Mouse (Mus musculus) 3T3-L1 (cell line): ENCODE measurements around the gene Zbtb44.

Experiments
- DNase-seq: peaks from one replicate; pipeline ENCODE4 v3.0.0-alpha.2; 2015; ENCODE audit warnings: low read depth, low spot score

The Zbtb44 gene

DNA sequence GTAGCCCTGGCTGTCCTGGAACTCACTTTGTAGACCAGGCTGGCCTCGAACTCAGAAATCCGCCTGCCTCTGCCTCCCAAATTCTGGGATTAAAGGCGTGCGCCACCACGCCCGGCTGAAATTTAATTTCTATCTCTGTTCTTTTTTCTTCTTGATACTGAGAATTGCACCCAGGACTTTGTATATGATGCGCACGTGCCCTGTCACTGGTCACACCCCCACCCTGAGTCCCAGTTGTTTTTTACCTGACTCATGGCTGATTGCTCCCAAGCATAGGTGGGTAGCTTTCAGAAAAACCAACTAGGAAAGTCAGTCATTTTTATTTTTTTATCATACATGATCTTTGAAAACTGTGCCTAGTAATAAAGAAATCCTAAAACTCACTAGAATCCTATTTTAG, 40.3 kb downstream of the Zbtb44 start:
- no peak for DNase-seq

DNA sequence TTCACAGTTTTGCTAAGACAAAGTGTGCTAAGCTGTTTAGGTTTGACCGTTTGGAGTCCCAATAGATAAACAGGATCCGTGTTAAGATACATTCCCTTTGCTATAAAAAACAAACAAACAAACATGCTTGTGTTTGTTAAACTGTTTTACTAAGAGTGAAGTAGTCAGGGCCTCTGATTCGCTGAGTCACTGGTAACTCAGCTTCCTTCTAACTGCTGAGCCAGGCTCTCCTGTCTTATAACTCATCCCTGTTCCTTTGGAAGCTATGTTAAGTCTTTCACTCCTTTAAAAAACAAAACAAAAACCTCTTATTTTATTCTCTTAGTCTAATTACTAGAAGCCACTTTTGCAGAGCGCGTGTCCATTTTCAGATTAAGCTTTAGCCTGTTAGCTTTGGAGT, 41.8 kb downstream of the Zbtb44 start:
- DNase-seq, result no peak

DNA sequence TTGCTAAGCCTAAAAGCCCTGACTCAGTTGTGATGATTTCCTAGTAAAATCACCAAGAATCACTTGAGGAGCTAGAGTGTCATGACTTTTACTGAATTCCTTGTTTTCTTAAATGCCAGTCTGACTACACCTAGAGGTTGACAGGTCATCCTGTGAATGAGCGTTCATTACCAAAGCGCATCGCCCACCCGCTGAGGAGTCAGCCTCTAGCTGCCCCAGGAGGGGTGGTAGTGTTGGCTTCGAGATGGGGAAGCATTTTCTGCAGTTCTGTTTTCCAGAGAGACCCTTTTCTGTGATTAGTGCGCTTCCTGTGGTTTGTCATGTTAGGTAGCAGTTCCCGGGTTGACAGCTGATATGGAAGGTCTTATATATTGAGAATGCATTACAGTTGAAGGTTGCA, 43.4 kb downstream of the Zbtb44 start:
- DNase-seq, result no peak

DNA sequence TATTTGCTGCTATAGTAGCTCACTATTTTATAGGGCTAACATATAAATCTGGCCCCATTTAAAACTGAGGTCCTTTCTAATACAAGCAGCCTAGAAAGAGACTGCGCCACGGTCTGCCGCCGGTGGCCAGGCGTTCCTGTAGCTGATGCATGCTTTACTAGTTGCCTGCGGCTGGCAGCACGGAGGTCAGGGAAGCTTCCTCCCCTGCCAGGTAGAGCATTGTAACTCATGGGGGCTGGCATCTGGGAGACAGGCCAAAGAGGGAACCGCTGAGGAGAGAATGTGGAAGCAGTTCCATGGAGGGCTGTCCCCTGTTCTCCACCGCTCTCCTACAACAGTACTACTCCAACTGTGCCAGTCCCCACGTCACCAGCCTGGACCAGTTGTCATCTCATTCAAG, 44.4 kb downstream of the Zbtb44 start:
- DNase-seq, result no peak

DNA sequence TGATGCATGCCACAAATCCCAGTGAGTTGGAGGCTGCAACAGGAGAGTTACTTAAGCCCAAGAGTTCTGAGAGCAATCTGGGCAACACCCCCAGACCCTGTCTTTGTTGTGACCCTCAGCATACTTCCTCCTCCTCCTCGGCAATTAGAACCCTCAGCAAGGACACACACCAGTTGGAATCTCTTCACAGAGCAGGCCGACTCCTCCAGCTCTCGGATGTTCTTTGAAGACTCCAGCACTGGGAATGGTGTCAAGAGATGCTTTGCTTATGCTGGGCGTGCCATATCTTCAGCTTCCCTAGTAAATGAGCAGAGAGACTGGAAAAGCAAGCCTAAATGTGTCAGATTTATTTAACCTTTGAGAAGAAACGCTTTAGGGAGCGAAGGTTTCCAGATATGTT, 50.3 kb downstream of the Zbtb44 start:
- DNase-seq, result no peak

DNA sequence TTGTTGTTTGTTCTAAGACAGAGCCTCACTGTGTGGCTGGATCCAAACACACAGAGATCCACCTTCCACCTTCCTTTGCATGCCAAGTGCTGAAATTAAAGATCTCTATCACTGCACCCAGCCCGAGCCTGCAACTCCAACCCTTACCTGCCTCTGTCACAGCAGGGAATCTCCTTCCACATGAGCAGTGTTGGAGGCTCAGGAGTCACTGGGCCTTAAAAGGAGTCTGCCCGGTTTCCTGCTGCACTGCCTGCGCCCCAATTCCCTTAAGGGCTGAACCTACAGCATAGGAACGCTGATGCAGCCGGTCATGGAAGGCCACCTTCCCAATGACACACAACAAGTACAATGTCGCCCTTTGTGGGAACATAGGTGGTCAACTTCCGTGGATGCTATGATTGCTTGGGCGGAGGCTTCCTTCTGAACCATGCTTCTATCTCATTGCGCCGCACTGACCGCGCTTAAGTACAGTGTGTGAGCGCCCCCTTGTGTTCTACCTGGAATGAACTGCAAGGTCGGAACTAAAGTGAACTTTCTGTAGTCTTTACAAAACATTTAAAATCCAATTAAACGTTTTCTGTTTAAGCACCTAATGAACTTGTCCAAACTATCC, 51.7 kb downstream of the Zbtb44 start:
- DNase-seq, result peak; percentile 76

- peak; percentile 10 for DNase-seq
Observed at GRCm38 (mm10) chr9:31082771-31083170, 52.3 kb downstream of the Zbtb44 start.

GRCm38 (mm10) chr9:31085556-31085955, 55.1 kb downstream of the Zbtb44 start:
- DNase-seq, result no peak

DNA sequence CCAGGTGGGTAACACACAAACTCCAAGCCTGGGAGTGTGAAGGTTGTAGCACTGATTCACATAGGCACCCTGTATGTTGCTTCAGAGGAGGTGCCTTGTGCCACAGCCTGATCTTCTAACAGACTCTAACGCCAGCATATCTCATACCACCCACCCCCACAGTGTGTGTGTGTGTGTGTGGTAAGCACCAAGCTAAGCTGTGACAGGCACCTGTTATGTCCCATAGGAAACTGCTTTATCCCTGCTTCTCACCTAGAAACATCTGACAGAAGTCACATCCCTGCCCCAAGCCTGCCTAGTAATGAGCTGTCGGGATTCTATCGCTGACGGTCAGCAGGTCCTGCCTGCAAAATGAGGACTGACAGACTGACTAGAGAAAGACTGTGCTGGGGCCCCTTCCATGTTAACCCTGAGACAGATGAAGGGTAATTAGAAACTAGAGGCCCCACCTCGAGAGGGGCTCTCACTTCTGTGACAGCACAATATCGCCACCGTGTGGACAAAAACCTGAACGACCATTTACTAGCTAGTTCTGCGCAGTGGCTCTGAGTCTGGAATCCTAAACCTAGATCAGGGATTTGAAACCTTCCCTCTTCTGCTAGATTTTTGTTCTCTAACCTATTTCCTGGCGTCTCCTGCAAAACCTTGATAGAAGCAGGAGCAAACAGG, 55.8 kb downstream of the Zbtb44 start:
- DNase-seq, result peak; percentile 72

DNA sequence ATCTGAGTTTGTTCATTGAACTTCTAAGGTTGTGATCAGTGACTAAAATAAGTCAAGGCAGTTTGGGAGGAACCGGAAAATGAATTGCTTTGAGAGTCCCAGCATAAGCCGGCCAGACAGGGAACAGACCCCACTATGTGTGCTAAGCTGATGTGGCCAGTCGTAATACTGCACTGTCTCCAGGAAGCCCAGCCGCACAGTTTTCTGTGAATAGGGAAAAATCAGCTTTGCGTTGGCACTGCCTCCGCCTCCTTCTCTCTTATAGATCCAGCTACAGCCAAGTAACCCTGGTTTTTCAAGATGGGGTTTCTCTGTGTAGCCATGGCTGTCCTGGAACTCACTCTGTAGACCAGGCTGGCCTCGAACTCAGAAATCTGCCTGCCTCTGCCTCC, 56.3 kb downstream of the Zbtb44 start:
- no peak for DNase-seq

DNA sequence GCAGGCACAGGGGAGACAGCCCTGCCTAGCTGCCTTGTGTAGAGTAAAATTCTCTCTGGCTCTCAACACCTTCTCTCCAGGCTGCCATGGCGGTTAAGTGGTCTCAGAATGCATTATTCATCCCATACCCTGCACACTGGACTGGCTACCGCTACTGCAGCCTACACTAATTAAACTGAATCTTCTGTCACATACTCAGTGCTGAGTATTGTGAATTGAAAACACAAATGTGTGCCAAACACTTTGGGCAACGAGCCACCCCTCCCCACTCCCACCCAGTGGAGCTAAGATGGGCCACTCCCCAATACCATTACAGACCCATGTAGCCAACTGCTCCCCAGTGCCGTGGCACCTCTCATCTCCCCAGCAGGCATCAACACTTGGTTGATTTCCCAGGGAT, 57.0 kb downstream of the Zbtb44 start:
- DNase-seq, result no peak

DNA sequence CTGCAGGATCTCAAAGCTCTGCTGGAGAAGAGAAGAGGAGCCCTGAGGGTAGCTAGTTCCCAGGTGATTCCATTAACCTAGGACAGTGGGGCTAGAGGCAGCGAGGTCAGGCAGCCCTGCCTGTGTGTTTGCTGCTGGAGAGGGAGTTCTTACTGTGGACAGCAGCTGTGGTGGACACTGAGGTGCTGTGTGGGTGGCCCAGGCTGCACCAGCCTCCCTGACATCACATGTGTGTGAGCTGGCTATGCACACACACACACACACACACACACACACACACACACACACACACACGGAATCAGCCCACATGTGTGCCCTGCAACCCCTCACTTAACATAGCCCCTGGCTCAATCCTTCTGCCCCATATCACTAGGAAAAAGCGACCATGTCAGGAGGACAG, 57.7 kb downstream of the Zbtb44 start:
- no peak for DNase-seq

DNA sequence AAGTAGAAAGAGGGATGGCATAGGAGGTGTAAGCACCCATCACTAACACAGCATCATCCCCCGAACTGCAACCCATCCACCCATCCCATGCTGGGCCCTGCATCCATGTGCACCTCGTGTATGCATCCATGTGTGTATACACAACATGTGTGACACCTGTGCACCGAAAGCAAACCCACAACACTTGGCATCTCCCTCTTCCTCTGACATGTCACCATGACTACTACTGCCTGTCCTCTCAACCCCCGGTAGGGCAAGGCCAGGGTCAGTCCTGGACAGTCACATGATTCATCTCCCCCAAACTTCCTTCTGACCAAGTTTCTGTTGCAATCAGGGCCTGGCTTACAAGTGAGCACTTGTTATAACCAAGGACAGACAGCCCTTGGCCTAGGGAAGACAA, 58.4 kb downstream of the Zbtb44 start:
- DNase-seq, result no peak

DNA sequence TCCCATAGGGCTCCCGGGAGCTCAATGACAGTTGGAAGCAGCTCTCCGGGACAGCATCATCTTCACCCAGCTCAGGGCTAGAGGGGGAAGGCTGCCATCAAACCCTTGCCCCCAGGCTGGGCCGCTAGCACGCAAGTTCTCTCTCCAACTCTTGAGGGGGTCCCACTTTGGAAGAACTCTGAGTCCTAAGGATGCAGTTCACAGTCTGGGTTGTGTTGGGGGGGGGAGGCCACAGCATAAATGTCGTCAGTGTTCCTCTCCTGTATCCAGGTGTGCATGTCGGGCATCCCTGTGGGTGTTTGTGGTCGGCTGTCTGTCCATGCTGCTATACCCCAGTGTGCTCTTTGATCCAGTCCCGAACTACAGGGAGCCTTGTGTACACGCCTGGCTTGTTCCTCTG, 59.1 kb downstream of the Zbtb44 start:
- no peak for DNase-seq

DNA sequence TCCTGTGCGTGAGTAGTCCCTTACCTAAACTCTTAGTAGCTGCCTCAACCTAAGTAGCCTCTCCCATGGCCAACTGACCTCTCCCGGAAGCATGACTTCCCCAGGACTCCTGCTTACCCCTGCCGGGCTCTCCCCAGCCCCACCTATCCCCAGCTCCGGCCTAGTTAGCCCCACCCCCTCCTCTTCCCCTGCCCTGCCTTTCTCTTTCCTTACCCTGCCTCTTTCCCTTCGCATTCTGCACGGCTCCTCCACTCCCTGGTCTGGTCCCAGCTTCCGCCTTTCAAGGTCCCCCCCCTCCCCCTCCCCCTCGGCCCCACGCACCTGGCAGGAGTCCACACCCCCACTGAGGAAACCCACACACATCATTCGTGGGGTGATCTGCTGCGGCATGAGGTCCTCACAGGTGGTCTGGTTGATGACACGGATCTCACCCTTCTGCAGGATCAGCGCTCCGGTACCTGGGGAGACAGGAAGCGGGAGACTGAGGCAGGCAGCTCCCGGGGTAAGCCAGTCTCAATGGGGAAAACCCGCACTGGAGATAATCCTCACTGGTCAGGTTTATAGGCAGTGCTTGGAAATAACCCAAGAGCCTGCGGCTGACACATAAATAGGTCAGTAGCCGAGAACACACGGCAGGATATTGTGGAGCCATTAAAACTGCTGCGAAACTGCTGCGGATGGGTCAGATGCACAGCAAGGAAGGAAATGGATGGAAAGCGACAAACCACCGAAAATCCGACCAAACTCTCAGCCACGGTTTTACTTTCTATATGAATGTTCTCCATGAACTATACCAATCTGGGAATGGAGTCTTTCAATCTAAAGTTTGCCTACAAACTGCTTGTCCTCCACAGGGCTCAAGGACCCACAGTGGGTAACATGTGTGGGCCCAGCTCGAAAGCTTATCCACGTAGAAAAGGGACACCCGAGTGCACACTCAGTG, 59.9 kb downstream of the Zbtb44 start:
- DNase-seq, result no peak

DNA sequence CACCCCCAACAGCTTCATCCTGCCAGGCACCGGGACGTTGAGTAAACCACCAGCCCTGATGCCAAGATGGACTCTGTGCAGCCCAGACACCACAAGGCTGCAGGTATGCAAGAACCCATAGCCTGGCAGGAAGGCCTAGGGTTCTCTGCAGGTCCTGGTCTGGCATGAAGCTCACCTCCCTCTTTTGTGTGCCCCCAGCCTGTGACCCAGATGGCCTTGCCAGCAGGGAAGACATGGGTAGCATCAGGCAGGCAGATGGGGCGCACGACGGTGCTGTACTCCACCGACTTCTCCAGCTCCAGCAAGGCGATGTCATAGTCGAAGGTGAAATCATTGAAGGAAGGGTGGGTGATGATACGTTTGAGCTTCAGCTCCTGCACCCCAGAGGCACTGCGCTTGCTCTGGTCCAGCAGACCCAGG, 60.7 kb downstream of the Zbtb44 start:
- DNase-seq, result no peak

- no peak for DNase-seq
Observed at GRCm38 (mm10) chr9:31092111-31092832, 61.8 kb downstream of the Zbtb44 start.

- no peak for DNase-seq
Observed at GRCm38 (mm10) chr9:31092833-31093195, 62.4 kb downstream of the Zbtb44 start.

- peak; percentile 19 for DNase-seq
Observed at GRCm38 (mm10) chr9:31097088-31098082, 66.9 kb downstream of the Zbtb44 start.

DNA sequence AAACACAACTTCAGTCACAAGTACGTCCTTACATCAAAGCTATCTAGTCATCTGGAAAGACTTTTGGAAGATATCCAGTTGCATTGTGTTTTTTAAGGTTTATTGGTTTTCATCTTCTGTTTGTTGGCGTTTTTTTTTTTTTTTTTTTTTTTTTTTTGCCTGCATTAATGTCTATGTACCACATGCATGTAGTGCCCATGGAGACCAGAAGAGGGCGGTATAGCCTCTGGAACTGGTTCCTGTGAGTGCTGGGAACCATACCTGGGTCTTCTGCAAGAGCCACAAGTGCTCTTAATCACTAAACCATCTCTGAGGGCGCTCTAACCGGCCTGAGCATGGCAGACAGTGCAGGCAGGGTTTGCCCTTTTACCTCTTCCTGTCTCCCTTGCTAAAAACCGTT, 67.7 kb downstream of the Zbtb44 start:
- no peak for DNase-seq

DNA sequence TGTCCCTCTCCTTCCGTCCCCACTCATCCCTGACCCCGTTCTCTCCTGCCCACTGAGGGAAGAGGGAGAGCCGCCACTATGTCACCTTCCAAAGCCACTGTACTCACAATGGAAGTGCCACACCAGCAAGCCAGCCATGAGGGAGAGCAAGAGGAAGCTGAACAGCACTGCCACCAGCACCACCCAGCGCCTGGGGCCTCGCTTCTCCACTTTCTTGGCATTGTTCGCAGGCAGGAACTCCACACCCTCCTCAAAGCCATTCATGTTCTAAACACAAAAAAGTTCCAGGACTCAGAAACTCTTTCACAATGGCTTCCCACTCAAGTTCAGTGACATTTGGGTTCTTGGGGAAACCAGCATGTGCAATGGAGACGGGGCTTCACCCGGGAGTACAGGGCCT, 78.0 kb downstream of the Zbtb44 start:
- DNase-seq, result no peak
